Mouse (Mus musculus): ENCODE measurements around the gene Magel2.

Gene Magel2

GRCm38 (mm10) chr7:62376510-62377304, at the start of gene Magel2:
Gene Magel2, plus strand, starts transcription at chr7:62377010.
- DNase-seq (ENCODE audit: low read depth, low spot score): no peak

GRCm38 (mm10) chr7:62345411-62345810, 31.4 kb upstream of the Magel2 start:
- no peak for DNase-seq (ENCODE audit: low read depth, low spot score)

GRCm38 (mm10) chr7:62346269-62346668, 30.5 kb upstream of the Magel2 start, which contains the start of gene Ndn:
Gene Ndn, plus strand, starts transcription at chr7:62346569.
- no peak for DNase-seq (ENCODE audit: low read depth, low spot score)

- DNase-seq (ENCODE audit: low read depth, low spot score): peak; percentile 32
Measured at GRCm38 (mm10) chr7:62348106-62348803, 28.6 kb upstream of the Magel2 start.

- no peak for DNase-seq (ENCODE audit: low read depth, low spot score)
Measured at GRCm38 (mm10) chr7:62348804-62349190, 28.0 kb upstream of the Magel2 start.

GRCm38 (mm10) chr7:62351266-62351665, 25.5 kb upstream of the Magel2 start:
- no peak for DNase-seq (ENCODE audit: low read depth, low spot score)

- no peak for DNase-seq (ENCODE audit: low read depth, low spot score)
Measured at GRCm38 (mm10) chr7:62365039-62365636, 11.7 kb upstream of the Magel2 start.

GRCm38 (mm10) chr7:62366730-62367129, 10.1 kb upstream of the Magel2 start:
- no peak for DNase-seq (ENCODE audit: low read depth, low spot score)

- DNase-seq (ENCODE audit: low read depth, low spot score): peak; percentile 6
Measured at GRCm38 (mm10) chr7:62375658-62376057, 1.2 kb upstream of the Magel2 start.

GRCm38 (mm10) chr7:62377313-62377712, 503 bp downstream of the Magel2 start:
- no peak for DNase-seq (ENCODE audit: low read depth, low spot score)

GRCm38 (mm10) chr7:62378529-62378928, 1.7 kb downstream of the Magel2 start:
- DNase-seq (ENCODE audit: low read depth, low spot score): no peak

GRCm38 (mm10) chr7:62382391-62382790, 5.6 kb downstream of the Magel2 start:
- peak; percentile 6 for DNase-seq (ENCODE audit: low read depth, low spot score)

GRCm38 (mm10) chr7:62388291-62388690, 11.5 kb downstream of the Magel2 start:
- DNase-seq (ENCODE audit: low read depth, low spot score): no peak

GRCm38 (mm10) chr7:62392202-62392601, 15.4 kb downstream of the Magel2 start:
- DNase-seq (ENCODE audit: low read depth, low spot score): no peak

GRCm38 (mm10) chr7:62406573-62407050, 29.8 kb downstream of the Magel2 start:
- DNase-seq (ENCODE audit: low read depth, low spot score): no peak

- no peak for DNase-seq (ENCODE audit: low read depth, low spot score)
Measured at GRCm38 (mm10) chr7:62407803-62408202, 31.0 kb downstream of the Magel2 start.

GRCm38 (mm10) chr7:62415222-62415621, 38.4 kb downstream of the Magel2 start:
- no peak for DNase-seq (ENCODE audit: low read depth, low spot score)

- DNase-seq (ENCODE audit: low read depth, low spot score): no peak
Measured at GRCm38 (mm10) chr7:62416173-62416572, 39.4 kb downstream of the Magel2 start.

GRCm38 (mm10) chr7:62418346-62418745, 41.5 kb downstream of the Magel2 start:
- no peak for DNase-seq (ENCODE audit: low read depth, low spot score)

GRCm38 (mm10) chr7:62419105-62419492, 42.3 kb downstream of the Magel2 start:
- DNase-seq (ENCODE audit: low read depth, low spot score): no peak

GRCm38 (mm10) chr7:62419493-62420360, 42.9 kb downstream of the Magel2 start, which contains the start of gene Mkrn3:
Gene Mkrn3, minus strand, starts transcription at chr7:62420139.
- peak; percentile 84 for DNase-seq (ENCODE audit: low read depth, low spot score)
